15 mouse cellular contexts compared by ENCODE assay signal in the genomic region with DNA sequence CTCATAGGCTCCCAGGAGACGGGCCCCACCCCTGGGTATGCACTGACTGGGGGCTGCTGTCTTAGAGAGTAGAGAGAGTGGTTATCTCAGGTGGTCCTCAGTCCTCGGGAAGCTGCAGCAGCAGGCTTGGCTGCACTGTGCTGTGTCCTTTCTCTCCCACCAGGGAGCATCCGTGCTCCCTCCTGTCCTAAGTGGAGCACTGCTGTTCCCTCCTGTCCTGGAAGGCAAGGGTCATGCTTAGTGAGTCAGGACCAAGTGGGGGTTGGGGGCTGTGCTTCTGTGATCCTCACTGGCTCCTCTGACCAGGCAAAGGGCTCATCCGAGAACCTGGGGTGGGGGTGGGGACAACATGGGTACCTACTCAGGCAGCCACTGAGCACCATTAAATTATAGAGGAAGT. TPM values are rescaled to one million over a fixed set of nuclear protein-coding genes. Genes with fewer than 3 reads are reported as not detected.
DNase-seq lines count a peak whose midpoint lies in the region; ATAC-seq and TF ChIP-seq lines count a peak whose summit lies in the region.
"Had no signal": no experiment of that assay in that cellular context is flagged by ENCODE, and none has a peak within 500 bp of the region (broad histone marks: within the 10 kb centered on the region; RNA-seq: fewer than 3 reads in every experiment).

No protein-coding gene starts in this region.

- DNase-seq in heart, embryonic 10.5 days (ENCODE audit: low spot score), result no peak
- DNase-seq in heart, adult 11 months, result no peak
- DNase-seq in midbrain, postnatal 0 days (ENCODE audit: low spot score), result no peak
- peak; percentile 53 to 86 for DNase-seq in kidney, postnatal 25 days
- DNase-seq in yolk sac, embryonic 10.5 days (ENCODE audit: low spot score), result peak; percentile 41
- no peak for DNase-seq in gastrocnemius, postnatal 25 days
- DNase-seq: adrenal gland, adult 8-10 months; cerebellum, adult 11-12 months; heart, adult 18-20 months; thymus, adult 18-20 months had no signal

- no peaks in the 10 kb centered on the region for H3K27me3 ChIP-seq in heart, embryonic 10.5 days (ENCODE audit: insufficient read depth, poor library complexity, severe bottlenecking)
- H3K27me3 ChIP-seq in midbrain, postnatal 0 days (ENCODE audit: insufficient read depth, low read length), result no peaks in the 10 kb centered on the region
- H3K27me3 ChIP-seq in midbrain, embryonic 13.5 days, result no peaks in the 10 kb centered on the region
- H3K27me3 ChIP-seq: lung, embryonic 15.5 days; Patski had no signal

- H3K9ac ChIP-seq in midbrain, postnatal 0 days (replicated peaks; ENCODE audit: low read length, poor library complexity, severe bottlenecking), result no peak overlapping the region
- H3K9ac ChIP-seq in midbrain, embryonic 13.5 days (replicated peaks), result no peak overlapping the region; the same call in 1 of the 2 replicates
- H3K9ac ChIP-seq: lung, embryonic 15.5 days had no signal

- peak; percentile 13; the same call in 1 of the 2 replicates for TF ChIP-seq CTCF in midbrain, postnatal 0 days (IDR thresholded peaks at IDR 0.05)

- 34% methylated on average over 4 of the region's 4 CpGs for WGBS in heart, embryonic 10.5 days
- WGBS in midbrain, postnatal 0 days, result 68% methylated on average over 4 of the region's 4 CpGs
- 62% methylated on average over 4 of the region's 4 CpGs for WGBS in midbrain, embryonic 13.5 days

- no peak overlapping the region for H3K4me2 ChIP-seq in midbrain, postnatal 0 days (ENCODE audit: low read depth, low read length, poor library complexity, severe bottlenecking)
- H3K4me2 ChIP-seq in midbrain, embryonic 13.5 days (replicated peaks), result no peak overlapping the region
- H3K4me2 ChIP-seq: lung, embryonic 15.5 days had no signal

- H3K9me3 ChIP-seq in heart, embryonic 10.5 days, result no peaks in the 10 kb centered on the region
- no peaks in the 10 kb centered on the region for H3K9me3 ChIP-seq in midbrain, postnatal 0 days (ENCODE audit: low read length)
- no peaks in the 10 kb centered on the region for H3K9me3 ChIP-seq in midbrain, embryonic 13.5 days
- H3K9me3 ChIP-seq: lung, embryonic 15.5 days had no signal

- peak overlapping the region; percentile 8; the same call in 1 of the 2 replicates for H3K4me3 ChIP-seq in heart, embryonic 10.5 days
- no peak overlapping the region for H3K4me3 ChIP-seq in midbrain, postnatal 0 days (ENCODE audit: low read depth, low read length)
- H3K4me3 ChIP-seq in midbrain, embryonic 13.5 days (replicated peaks), result no peak overlapping the region
- H3K4me3 ChIP-seq: left cerebral cortex, adult 2 months; lung, embryonic 15.5 days had no signal

- H3K4me1 ChIP-seq in heart, embryonic 10.5 days, result peaks cover 60% of the 10 kb centered on the region
- H3K4me1 ChIP-seq in midbrain, postnatal 0 days (ENCODE audit: insufficient read depth, low read length), result no peaks in the 10 kb centered on the region
- H3K4me1 ChIP-seq in midbrain, embryonic 13.5 days (replicated peaks), result no peaks in the 10 kb centered on the region

- no peak overlapping the region for H3K27ac ChIP-seq in heart, embryonic 10.5 days
- no peak overlapping the region for H3K27ac ChIP-seq in midbrain, postnatal 0 days (ENCODE audit: low read depth, low read length)
- H3K27ac ChIP-seq in midbrain, embryonic 13.5 days, result no peak overlapping the region
- H3K27ac ChIP-seq: left cerebral cortex, adult 2 months; lung, embryonic 15.5 days had no signal

- no peak for ATAC-seq in midbrain, postnatal 0 days (ENCODE audit: low FRiP score)
- no peak; the same call in 1 of the 2 replicates for ATAC-seq in midbrain, embryonic 13.5 days
- ATAC-seq in cerebellum, adult (ENCODE audit: insufficient number of reproducible peaks, low FRiP score, low TSS enrichment), result no peak
- ATAC-seq: Patski had no signal

- H3K36me3 ChIP-seq in heart, embryonic 10.5 days, result peaks cover 33% of the 10 kb centered on the region
- peaks cover 6% of the 10 kb centered on the region for H3K36me3 ChIP-seq in midbrain, postnatal 0 days (ENCODE audit: insufficient read depth, low read length)
- peaks cover 13% of the 10 kb centered on the region for H3K36me3 ChIP-seq in midbrain, embryonic 13.5 days
- H3K36me3 ChIP-seq: lung, embryonic 15.5 days had no signal

RNA-seq across cellular contexts. Expression of a gene that starts 16.2 kb away (rescaled TPM):
- polyA plus RNA-seq in heart, embryonic 10.5 days (2016; fragmentation: Nextera tagmentation; extraction: Ambion mirVana), result 14.8 and 15.6 TPM in 2 replicates
- 24.3 TPM in 2 replicates for total RNA-seq in midbrain, postnatal 0 days (2014; rRNA removed)
- 7.6 TPM in 2 replicates for polyA plus RNA-seq in midbrain, postnatal 0 days (2015; fragmentation: Nextera tagmentation; extraction: Ambion mirVana)
- 13.4 and 15.3 TPM in 2 replicates for polyA plus RNA-seq in midbrain, embryonic 13.5 days (2015; fragmentation: Nextera tagmentation; extraction: Ambion mirVana)
- 1 to 10 TPM; 5.6 to 6.7 TPM for total RNA-seq in gastrocnemius, postnatal 25 days (2021)

RNA-seq across cellular contexts. Expression of a gene that starts 26.5 kb away (rescaled TPM):
- polyA plus RNA-seq in heart, embryonic 10.5 days (2016; fragmentation: Nextera tagmentation; extraction: Ambion mirVana), result 12.4 and 17.8 TPM in 2 replicates
- total RNA-seq in midbrain, postnatal 0 days (2014; rRNA removed), result 84.0 and 97.3 TPM in 2 replicates
- 12.3 and 12.4 TPM in 2 replicates for polyA plus RNA-seq in midbrain, postnatal 0 days (2015; fragmentation: Nextera tagmentation; extraction: Ambion mirVana)
- polyA plus RNA-seq in midbrain, embryonic 13.5 days (2015; fragmentation: Nextera tagmentation; extraction: Ambion mirVana), result 17.7 and 20.7 TPM in 2 replicates
- 100 to 1,000 TPM in 1 of 2 experiments, 10 to 100 TPM in 1; 99.8 to 120 TPM for total RNA-seq in gastrocnemius, postnatal 25 days (2021)

RNA-seq across cellular contexts. Expression of a gene that starts 42.2 kb away (rescaled TPM):
- 767 and 797 TPM in 2 replicates for polyA plus RNA-seq in heart, embryonic 10.5 days (2016; fragmentation: Nextera tagmentation; extraction: Ambion mirVana)
- 350 TPM in 2 replicates for total RNA-seq in midbrain, postnatal 0 days (2014; rRNA removed)
- 635 and 741 TPM in 2 replicates for polyA plus RNA-seq in midbrain, postnatal 0 days (2015; fragmentation: Nextera tagmentation; extraction: Ambion mirVana)
- polyA plus RNA-seq in midbrain, embryonic 13.5 days (2015; fragmentation: Nextera tagmentation; extraction: Ambion mirVana), result 498 and 532 TPM in 2 replicates
- 100 to 1,000 TPM; 527 to 618 TPM for total RNA-seq in gastrocnemius, postnatal 25 days (2021)

RNA-seq across cellular contexts. Expression of a gene that starts 49.3 kb away (rescaled TPM):
- polyA plus RNA-seq in heart, embryonic 10.5 days (2016; fragmentation: Nextera tagmentation; extraction: Ambion mirVana), result 689 and 872 TPM in 2 replicates
- 231 and 259 TPM in 2 replicates for total RNA-seq in midbrain, postnatal 0 days (2014; rRNA removed)
- 607 and 661 TPM in 2 replicates for polyA plus RNA-seq in midbrain, postnatal 0 days (2015; fragmentation: Nextera tagmentation; extraction: Ambion mirVana)
- 391 and 394 TPM in 2 replicates for polyA plus RNA-seq in midbrain, embryonic 13.5 days (2015; fragmentation: Nextera tagmentation; extraction: Ambion mirVana)
- total RNA-seq in gastrocnemius, postnatal 25 days (2021), result 100 to 1,000 TPM; 634 to 665 TPM

RNA-seq across cellular contexts. Expression of a gene that starts 49.6 kb away (rescaled TPM):
- polyA plus RNA-seq in heart, embryonic 10.5 days (2016; fragmentation: Nextera tagmentation; extraction: Ambion mirVana), result 181 and 233 TPM in 2 replicates
- 66.4 and 76.0 TPM in 2 replicates for total RNA-seq in midbrain, postnatal 0 days (2014; rRNA removed)
- polyA plus RNA-seq in midbrain, postnatal 0 days (2015; fragmentation: Nextera tagmentation; extraction: Ambion mirVana), result 126 and 135 TPM in 2 replicates
- polyA plus RNA-seq in midbrain, embryonic 13.5 days (2015; fragmentation: Nextera tagmentation; extraction: Ambion mirVana), result 159 and 174 TPM in 2 replicates
- total RNA-seq in gastrocnemius, postnatal 25 days (2021), result 10 to 100 TPM; 43.2 to 45.5 TPM

Comparison
In these comparisons a context has a peak if more than half of its experiments do, and no peak if none do; other contexts are left out.
1. DNase-seq: peak in kidney, postnatal 25 days (2 of 2) and yolk sac, embryonic 10.5 days (single experiment); none in heart, embryonic 10.5 days (single experiment), heart, adult 11 months (single experiment), midbrain, postnatal 0 days (single experiment) and gastrocnemius, postnatal 25 days (single experiment).